Mouse (Mus musculus): ENCODE measurements at regions not wholly inside any gene's neighbourhood (a gene's known extent, or its start where the extent isn't known, plus 50 kb on each side); places are given as distances from the start of the nearest gene placed in this dataset.

DNA sequence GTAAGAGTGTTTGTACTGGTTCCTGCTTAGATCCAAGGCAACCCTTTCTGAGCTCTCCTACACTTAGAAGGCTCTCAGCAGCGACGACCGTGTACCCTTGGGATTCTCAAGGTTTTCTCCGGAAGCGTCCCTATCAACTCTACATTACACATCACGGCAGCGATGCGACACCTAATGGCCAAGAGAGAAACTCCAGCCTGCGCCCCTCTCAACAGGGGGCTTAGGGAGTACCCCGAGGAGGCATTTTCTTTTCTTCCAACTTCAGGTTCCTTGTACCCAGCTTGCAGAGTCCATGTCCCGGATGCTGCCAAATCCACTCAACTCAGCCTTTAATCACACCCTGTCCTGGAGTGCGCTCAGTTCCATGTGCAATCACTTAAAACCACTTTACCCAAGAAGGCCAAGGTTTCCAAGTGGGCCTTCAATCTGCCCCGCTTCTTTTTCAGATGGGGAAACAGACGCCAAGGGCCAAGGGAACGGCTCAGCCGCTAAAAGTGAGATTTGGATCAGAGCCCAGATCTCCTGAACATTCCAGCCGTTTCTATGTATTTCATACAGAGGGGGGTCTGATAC is 186.9 kb upstream of the Fbxo11 start:
- in situ Hi-C loops (cut with MboI; ENCODE audit: unreplicated experiment in 2 of 2), result loop anchor here (5.0 to 25.0 kb wide), 8 partner anchors 60 to 567 kb away; no protein-coding TSS in a partner anchor

DNA sequence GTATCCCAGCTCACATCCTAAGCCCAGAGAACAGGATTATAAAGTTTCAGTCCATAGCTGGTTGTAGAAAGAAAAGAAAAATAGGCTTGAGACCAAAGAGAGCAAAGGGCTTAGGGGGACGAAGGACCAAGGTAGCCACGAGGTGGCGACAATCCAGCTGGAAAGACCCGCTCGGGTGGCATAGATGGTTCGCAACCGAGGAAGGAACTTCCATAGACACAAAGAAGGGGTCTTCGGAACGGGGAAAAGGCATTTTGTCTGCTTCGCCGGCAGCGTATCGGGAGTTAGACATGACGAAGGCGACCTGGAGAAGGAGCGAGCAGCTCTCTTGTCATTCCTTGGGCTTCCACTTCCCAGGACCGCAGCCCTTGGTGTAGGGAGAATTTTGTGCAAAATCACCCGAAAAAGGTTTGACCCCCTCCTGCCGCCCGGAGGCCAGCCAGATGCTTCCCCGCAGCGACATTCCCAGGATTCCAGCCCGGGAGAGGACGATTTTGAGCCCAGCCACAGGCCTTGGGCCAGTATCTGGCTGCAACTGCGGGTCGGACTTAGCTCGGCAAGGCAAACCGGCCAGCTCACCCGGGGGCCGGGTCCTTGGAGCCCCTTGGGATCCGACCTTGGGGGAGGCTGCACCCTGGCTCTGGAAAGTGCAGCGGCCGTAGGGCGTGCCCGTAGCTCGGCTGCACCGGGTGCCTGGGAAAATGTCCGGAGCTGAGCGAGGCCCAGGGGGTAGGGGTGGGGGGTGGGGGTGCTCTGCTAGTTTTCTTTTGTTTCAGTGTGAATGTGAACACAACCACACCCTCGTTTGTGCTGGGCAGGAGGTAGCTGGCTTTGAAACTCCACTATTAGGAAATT is 184.5 kb upstream of the Foxn2 start:
- in situ Hi-C loops (cut with MboI; ENCODE audit: unreplicated experiment in 2 of 2), result loop anchor here (5.0 to 25.0 kb wide), 7 partner anchors 186 to 571 kb away; partner anchors contain the start of gene Foxn2 (in 1 of the 2)

DNA sequence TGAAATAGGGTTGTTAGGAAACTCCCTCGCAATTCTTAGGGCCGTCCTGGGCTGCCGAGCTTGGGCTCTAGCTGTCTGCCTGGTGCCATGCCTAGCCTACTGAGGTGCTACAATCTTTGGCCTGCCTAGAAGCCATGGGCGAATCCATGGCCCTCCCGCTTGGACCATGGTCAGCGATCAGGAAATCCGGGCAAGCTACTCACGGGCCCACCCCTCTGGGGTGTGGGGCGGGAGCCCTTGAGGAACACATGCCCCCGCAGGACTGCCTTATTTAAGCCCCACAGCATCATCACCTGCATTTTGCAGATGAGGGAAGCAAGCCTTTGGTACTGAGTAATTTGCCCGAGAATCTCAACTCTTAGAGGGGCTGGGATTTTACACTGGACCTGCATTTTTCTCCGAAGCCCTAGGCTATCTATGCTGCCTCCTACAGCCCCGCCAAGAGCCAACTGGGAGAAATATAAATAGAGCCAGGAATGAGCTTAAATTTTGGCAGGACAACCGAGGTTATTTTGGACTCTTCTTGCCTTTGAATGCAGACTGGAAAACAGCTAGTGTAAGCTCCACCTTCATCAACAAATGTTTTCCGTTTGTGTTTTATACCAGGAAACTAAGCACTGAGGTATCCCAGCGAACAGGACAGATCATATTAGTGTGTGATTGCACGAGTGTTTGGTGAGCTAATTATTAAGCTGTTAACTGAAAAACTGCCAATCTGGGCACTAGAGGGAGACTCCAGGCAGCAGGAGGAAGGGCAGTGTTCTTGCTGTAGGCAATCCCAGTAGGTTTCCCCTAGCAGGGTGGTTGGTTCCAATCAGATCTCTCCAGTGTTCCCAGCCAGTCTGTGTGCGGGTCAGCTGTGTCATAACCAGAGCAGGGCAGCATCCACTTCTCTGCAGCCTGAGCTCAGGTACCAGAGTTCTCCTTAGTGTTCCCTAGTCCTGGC is 183.6 kb upstream of the Foxn2 start:
- in situ Hi-C loops (cut with MboI; ENCODE audit: unreplicated experiment in 2 of 2), result loop anchor here (5.0 to 25.0 kb wide), 7 partner anchors 185 to 572 kb away; partner anchors contain the start of gene Foxn2 (in 1 of the 2)

DNA sequence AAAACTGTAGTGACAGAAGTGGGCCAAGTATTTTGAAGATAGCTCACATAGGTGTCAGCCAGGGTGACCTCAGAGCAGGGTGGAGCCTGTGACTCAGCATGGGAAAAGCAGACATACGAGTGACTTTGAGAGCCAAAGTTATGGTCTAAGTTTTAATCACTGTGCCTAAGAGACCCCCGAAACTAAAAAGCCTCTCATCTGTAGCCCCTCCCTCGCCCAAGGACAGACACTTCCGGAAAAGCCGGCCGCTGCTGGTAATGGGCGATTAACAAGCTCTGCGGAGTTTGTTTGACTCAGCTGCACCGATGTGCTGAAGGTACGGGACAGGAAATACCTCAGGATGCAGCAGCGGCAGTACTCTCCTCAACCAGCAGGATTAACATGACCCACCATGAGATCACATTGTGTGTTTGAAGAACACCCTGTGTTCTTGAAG is 182.1 kb upstream of the Foxn2 start:
- in situ Hi-C loops (cut with MboI; ENCODE audit: unreplicated experiment in 2 of 2), result loop anchor here (5.0 to 25.0 kb wide), 7 partner anchors 184 to 574 kb away; partner anchors contain the start of gene Foxn2 (in 1 of the 2)

DNA sequence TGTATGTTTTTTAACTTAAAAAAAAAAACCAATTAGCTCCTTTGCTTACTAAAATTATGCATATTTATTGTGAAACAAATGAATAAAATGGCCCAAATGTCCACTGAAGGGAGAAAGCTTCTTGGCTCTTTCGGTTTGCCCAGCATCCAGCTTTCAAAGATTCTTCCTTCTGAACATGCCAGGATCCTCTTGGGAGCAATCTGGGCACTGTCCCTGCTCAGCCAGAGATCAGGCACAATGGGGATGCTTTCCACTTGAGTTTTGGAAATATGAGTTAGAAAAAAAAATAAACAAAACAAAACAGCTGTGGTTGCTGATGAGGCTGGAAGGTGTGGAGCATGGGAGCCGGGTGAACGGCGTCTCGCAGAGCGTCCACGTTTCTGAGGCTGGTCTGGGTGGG is 180.3 kb upstream of the Foxn2 start:
- in situ Hi-C loops (cut with MboI; ENCODE audit: unreplicated experiment in 2 of 2), result loop anchor here (5.0 to 25.0 kb wide), 2 partner anchors 377 to 573 kb away; no protein-coding TSS in a partner anchor

DNA sequence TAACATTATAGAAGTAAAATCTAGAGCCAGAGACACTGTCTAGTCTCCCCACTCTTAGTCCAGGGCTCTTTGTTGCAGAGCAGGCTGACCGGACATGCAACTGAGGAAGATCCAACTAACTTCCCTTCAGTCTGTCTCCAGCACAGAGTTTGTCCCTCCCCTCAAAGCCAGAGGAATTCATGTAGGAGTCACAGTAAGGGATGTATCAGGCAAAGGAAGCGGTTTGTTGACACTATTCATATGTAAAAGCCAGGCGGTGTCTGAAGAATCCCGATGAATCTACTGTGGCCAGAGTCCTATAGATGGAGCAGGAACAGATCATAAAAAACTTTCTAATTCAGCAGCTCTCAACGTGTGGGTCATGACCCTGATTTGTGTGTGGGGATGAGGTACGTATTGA is 179.7 kb upstream of the Foxn2 start:
- in situ Hi-C loops (cut with MboI; ENCODE audit: unreplicated experiment in 2 of 2), result loop anchor here (5.0 to 25.0 kb wide), 2 partner anchors 376 to 574 kb away; no protein-coding TSS in a partner anchor

DNA sequence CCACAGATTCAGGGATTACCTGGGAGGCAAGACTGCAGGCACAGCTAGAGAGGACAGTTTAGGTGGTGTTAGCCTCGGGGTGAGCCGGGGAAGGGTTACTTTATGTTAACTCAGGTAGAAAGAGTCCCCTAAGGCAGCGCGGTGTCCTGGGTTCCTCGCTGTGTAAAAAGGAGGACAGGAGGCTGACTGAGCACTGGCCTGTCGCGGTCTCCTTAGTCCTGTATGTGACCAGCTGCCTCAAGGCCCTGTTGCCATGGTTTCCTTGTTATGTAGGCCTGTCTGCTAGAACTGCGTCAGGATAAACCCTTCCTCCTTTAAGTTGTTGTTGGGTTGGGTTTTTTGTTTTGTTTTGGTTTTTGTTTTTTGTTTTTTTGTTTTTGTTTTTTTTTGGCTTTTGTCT is 179.0 kb upstream of the Foxn2 start:
- in situ Hi-C loops (cut with MboI; ENCODE audit: unreplicated experiment in 2 of 2), result loop anchor here (5.0 to 25.0 kb wide), 2 partner anchors 376 to 574 kb away; no protein-coding TSS in a partner anchor

DNA sequence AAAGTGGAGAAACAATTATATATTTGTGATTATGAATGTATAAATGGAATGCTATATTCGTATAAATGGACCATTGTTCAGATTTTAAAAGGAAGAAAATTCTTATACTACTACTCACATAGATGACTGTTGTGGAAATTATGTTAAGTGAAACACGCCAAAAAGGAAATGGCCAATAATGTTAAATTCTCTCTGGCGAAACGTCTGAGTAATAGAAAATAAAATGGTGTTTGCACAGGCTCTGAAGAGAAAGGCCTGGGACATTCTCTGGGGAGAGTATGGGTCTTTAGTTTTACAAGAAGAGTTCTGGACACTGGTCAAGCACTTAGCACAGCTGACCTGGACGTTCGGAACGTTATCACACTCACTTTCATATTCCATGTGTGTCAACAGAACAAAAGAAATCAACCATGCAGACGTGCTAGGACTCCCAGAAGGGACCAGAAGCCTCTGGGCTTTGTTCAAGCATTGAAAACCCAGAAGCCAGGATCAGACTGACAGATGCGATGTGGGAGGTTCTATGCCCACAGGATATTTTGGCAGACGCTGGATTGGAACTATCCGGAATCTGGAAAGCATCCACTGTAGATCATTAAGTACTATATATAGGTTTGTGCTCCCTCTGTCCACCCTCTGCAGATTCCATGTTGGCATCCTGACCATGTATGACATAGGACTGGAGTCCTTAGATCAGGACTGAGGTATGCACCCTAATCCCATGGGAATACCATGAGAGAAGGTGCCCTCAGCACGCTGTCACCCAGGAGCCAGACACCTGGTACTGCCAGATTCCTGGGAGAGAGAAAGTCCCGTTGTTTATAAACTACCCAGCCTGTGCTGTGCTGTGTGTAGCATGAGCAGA is 178.0 kb upstream of the Foxn2 start:
- in situ Hi-C loops (cut with MboI; ENCODE audit: unreplicated experiment in 2 of 2), result loop anchor here (5.0 to 25.0 kb wide), 2 partner anchors 375 to 575 kb away; no protein-coding TSS in a partner anchor

DNA sequence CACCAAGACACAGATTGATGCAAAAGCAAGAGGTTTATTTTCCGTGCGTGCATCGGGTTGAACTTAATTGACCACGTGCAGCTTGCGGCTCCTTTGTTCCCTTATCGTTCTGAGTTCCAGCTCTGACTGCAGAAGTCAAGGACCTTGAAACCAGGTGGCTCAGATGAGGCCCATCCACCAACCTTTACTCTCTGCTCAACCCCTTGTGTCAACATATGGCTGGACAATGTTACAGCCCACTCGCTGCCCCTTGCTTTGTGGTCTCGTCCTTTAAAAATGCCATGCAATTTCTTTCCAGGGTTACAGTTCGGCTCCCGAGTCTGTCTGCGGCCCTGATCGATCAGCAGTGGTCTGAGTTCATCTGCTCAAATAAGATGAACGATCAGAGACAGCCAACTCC is 175.2 kb upstream of the Foxn2 start:
- in situ Hi-C loops (cut with MboI; ENCODE audit: unreplicated experiment in 2 of 2), result loop anchor here in 1 of 2 experiments (25.0 kb wide), 1 partner anchor 578 kb away; no protein-coding TSS in a partner anchor

DNA sequence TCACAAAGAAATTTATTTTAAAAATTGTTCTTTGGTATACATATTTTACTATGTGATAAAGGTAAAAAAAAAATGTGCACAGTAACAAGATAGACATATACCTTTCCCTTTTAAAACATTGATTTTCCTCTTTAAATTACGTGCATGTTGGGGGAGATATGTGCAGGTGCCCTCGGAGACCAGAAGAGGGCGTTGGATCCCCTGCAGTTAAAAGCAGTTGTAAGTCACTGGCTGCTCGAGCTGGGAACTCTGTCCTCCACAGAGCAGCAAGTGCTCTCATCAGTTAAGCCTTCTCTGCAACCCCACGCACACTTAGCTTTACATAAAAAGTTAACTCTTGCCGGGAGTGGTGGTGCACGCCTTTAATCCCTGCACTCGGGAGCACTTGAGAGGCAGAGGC is 172.3 kb upstream of the Foxn2 start:
- in situ Hi-C loops (cut with MboI; ENCODE audit: unreplicated experiment in 2 of 2), result loop anchor here in 1 of 2 experiments (25.0 kb wide), 1 partner anchor 581 kb away; no protein-coding TSS in a partner anchor

DNA sequence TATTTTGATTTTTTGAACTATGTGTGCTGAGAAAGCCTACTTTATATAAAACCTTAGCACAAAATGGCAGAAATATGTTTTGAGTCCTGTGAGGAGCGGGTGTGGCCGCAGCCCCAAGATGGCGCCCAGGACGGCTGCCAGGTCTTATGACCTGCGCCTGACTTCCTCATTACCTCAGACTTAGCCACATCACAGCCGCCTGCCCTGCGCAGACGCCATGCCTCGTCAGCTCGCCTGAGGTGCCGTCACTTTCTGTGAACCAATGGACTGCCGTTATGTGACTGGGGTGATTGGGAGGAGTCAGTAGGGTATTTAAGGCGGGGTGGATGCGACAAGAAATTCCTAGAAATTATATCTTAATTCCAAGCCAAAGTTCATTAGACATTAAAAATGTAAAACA is 171.7 kb upstream of the Foxn2 start:
- in situ Hi-C loops (cut with MboI; ENCODE audit: unreplicated experiment in 2 of 2), result loop anchor here in 1 of 2 experiments (25.0 kb wide), 1 partner anchor 582 kb away; no protein-coding TSS in a partner anchor

DNA sequence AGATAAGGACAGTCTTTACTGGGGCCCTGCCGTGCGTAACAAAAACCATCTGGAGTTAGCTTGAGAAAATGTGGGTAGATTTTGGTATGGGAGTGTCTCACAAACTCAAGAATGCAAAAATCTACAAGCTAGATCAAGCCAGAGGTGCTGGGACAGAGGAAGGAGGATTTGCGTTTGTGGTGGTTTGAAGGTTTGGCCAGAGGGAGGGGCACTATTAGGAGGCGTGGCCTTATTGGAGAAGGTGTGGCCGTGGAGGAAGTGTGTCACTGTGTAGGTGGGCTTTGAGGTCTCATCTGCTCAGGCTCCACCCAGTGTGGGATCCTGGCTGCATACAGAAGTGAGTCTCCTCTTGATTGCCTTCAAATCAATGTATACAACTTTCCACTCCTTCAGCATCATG is 169.6 kb upstream of the Foxn2 start:
- in situ Hi-C loops (cut with MboI; ENCODE audit: unreplicated experiment in 2 of 2), result loop anchor here in 1 of 2 experiments (25.0 kb wide), 1 partner anchor 584 kb away; no protein-coding TSS in a partner anchor

DNA sequence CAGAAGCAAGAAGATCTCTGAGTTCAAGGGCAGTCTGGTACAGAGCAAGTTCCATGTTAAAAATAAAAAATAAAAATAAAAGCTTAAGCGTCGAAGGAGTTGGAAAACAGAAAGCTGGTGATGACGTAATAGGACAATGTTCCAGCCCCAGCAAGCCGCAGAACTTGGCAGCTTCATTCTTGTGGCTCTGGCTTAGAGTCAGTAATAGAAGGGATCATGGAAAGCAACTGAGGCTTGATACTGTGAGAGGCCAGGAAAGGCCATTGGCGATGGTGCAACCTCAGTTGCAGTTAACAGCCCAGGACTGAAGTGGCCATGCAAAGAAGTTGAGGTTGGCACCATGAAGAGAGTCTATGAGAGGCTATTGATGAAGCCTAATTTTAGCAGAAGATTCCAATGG is 168.3 kb upstream of the Foxn2 start:
- in situ Hi-C loops (cut with MboI; ENCODE audit: unreplicated experiment in 2 of 2), result loop anchor here in 1 of 2 experiments (25.0 kb wide), 1 partner anchor 585 kb away; no protein-coding TSS in a partner anchor

DNA sequence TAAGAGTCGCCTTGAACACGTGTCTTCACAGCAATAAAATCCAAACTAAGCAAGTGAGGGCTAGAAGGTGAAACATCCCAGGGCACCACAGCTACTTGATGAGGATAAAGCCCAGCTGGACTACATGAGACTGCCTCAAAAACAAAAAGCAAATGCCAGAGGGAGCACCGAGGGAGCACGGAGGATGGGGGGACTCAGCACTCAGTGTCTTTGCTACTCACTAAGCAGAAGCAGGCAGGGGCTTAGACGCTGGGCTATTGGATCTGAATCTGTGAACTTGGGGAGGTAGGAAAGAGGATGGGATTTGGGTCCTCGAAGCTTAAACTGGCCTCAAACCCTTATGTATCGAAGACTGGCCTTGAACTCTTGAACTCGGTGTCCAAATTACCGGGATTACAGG is 167.0 kb upstream of the Foxn2 start:
- in situ Hi-C loops (cut with MboI; ENCODE audit: unreplicated experiment in 2 of 2), result loop anchor here in 1 of 2 experiments (25.0 kb wide), 1 partner anchor 586 kb away; no protein-coding TSS in a partner anchor

DNA sequence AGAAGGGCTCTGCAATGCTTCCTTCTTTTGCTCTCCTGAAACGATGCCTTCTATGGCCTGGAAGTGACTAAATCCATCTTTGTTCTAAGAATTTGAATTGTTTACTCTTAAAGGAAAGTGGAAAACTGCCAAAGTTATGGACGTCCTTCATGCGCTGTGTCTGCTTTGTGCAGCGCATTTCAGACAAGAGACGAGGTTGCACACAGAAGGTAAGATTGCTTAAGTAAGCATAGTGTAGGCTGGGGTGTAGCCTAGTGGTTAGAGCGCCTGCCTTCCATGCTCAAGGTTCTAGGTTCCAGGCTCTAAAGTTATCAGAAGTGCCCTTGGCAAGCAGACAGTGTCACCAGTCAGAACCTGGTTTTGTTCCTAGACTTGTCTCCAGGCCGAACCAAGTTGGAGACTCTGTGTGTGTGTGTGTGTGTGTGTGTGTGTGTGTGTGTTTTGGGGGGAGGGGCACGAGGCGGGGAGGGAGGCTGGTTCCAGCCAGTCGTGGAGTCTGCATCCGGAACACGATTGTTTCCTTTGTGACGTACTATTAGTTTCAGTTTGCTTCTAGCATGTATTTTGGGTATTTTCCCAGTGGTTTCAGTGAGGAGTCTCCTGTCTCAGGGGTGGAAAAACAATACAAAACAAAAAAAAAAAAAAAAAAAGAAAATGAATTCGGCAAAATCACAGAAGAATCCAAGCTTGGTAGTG is 166.4 kb upstream of the Foxn2 start:
- in situ Hi-C loops (cut with MboI; ENCODE audit: unreplicated experiment in 2 of 2), result loop anchor here in 1 of 2 experiments (25.0 kb wide), 1 partner anchor 587 kb away; no protein-coding TSS in a partner anchor

DNA sequence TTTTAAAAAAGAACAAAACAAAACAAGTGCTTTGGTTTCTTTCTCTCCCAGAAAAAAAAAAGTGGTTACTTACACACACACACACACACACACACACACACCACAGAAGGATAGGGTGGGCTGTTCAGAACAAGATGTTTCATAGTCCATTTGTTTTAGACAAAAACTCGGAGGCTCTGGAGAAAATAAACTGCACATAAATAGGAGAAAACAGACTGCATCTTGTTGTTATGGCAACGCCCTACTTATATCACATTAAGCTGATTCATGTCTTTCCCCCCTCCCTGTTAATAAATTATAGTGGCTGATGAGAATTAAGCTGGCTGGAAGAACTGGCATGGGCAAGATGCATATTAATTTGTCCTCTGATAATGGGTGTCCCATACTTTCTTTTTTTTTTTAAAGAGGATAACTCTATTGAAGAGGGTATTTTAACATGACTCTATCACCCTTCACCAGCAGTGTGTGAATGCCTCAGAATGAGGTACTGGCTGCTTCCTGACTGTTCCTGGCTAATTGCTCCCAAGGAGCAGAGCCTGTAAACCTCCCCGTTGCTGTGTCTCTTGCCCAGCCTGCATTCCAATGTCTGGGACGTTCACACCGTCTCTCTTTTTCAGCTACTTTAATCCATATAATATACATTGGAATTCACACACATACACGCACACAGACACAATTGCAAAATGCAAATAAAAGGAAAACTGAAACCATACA is 165.6 kb upstream of the Foxn2 start:
- in situ Hi-C loops (cut with MboI; ENCODE audit: unreplicated experiment in 2 of 2), result loop anchor here in 1 of 2 experiments (25.0 kb wide), 1 partner anchor 588 kb away; no protein-coding TSS in a partner anchor

DNA sequence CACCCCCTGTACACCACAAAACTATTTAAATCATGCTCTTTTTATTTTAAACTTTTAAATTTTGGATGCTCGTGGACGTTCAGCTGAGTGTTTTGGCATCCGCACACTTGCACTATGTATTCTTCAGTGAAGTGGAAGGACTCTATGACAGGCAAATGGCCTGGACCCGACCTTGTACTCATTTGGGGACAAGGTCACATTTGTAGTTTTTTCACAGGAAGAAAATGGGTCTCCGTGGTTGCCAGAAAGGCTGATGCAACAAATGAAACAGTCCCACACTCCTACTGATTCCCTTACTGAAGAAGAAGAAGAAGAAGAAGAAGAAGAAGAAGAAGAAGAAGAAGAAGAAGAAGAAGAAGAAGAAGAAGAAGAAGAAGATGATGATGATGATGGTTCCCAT is 160.9 kb upstream of the Foxn2 start:
- in situ Hi-C loops (cut with MboI; ENCODE audit: unreplicated experiment in 2 of 2), result no loop called here

Data from v-Abl transformed pro-B cells (cell line).